Mouse (Mus musculus) midbrain, embryonic 16.5 days (tissue): Measurements from ENCODE around the gene Cd44. TPM values are rescaled to one million over a fixed set of nuclear protein-coding genes. Genes with fewer than 3 reads are reported as not detected.

Experiments
- ATAC-seq: fragments of 200-750 bp; cut with Nextera tagmentation; 2 replicates; pipeline ENCODE4 v1.8.0; 2017; ENCODE audit warnings: moderate TSS enrichment
- H3K27ac ChIP-seq: fragments of 300-500 bp; sonication (generic); 2 replicates; pipeline ENCODE4 v1.5.1; 2014; ENCODE audit warnings: mild to moderate bottlenecking, low read length, mixed read lengths
- H3K27me3 ChIP-seq: fragments of 300-500 bp; sonication (generic); 2 replicates; pipeline ENCODE4 v1.6.1; 2014; ENCODE audit warnings: low read depth, low read length, mixed read lengths; ENCODE audit not compliant: control insufficient read depth, insufficient read depth
- H3K36me3 ChIP-seq: fragments of 300-500 bp; sonication (generic); 2 replicates; pipeline ENCODE4 v1.6.1; 2014; ENCODE audit warnings: mild to moderate bottlenecking, low read length, moderate library complexity, mixed read lengths; ENCODE audit not compliant: control insufficient read depth, insufficient read depth
- H3K4me1 ChIP-seq: fragments of 300-500 bp; sonication (generic); 2 replicates; pipeline ENCODE4 v1.6.1; 2014; ENCODE audit warnings: mild to moderate bottlenecking, low read length, mixed read lengths; ENCODE audit not compliant: control insufficient read depth, insufficient read depth
- H3K4me2 ChIP-seq: fragments of 300-500 bp; sonication (generic); 2 replicates; pipeline ENCODE4 v1.6.1; 2014; ENCODE audit warnings: mild to moderate bottlenecking, low read length, mixed read lengths
- H3K4me3 ChIP-seq: fragments of 300-500 bp; sonication (generic); 2 replicates; pipeline ENCODE4 v1.5.1; 2014; ENCODE audit warnings: low read depth, mild to moderate bottlenecking, low read length, moderate library complexity, mixed read lengths
- H3K9ac ChIP-seq: fragments of 300-500 bp; sonication (generic); 2 replicates; pipeline ENCODE4 v1.6.1; 2014; ENCODE audit warnings: low read depth, low read length, mixed read lengths
- H3K9me3 ChIP-seq: fragments of 300-500 bp; sonication (generic); replicated peaks from 2 replicates; pipeline ENCODE4 v1.6.1; 2014; ENCODE audit warnings: mild to moderate bottlenecking, low read length, mixed read lengths; ENCODE audit not compliant: control insufficient read depth, poor library complexity, severe bottlenecking
- WGBS: fragments of 180-500 bp; shearing (Covaris S2); extraction: QIAGEN DNeasy Blood & Tissue Kit; methylation state at CpG from one replicate; pipeline ENCODE4 v1.1.7; 2014; 5-methylcytosine and 5-hydroxymethylcytosine counted together
- polyA plus RNA-seq: library from polyadenylated mRNA; unstranded; fragments of >200 nt; fragmentation: Nextera tagmentation; extraction: Ambion mirVana; gene quantifications from 2 replicates; pipeline ENCODE4 v1.2.1, GENCODE M21; 2015

The Cd44 gene
- polyA plus RNA-seq, 1 experiment from 2014 or later = 2.5 TPM

DNA sequence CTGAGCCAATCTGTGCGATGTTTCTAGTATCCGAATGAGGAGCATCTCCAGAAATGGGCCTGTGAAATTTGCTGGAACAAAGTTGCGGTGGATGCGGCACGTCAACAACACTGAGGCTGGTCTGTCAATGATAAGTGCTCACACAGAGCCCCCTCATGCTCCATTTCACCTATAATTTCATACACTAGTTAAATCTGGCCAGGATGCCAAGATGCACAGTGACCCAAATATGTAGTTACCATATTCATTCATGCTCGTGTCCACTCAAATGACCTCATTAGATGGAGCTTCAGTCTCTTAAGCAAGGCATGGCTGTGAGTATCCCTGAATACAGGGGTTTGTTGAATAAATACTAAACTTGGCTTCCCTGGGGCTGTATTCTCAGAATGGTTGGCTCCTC is 43.2 kb downstream of the Cd44 start:
- Histone ChIP-seq H3K27ac (no peak overlapping the region), H3K4me2 (no peak overlapping the region), H3K27me3 (no peaks in the 10 kb centered on the region), H3K9me3 (no peaks in the 10 kb centered on the region), H3K36me3 (no peaks in the 10 kb centered on the region), H3K4me3 (no peak overlapping the region), H3K9ac (no peak overlapping the region), H3K4me1 (no peaks in the 10 kb centered on the region)
- 92% methylated on average over 6 of the region's 6 CpGs for WGBS
- ATAC-seq = no peak

DNA sequence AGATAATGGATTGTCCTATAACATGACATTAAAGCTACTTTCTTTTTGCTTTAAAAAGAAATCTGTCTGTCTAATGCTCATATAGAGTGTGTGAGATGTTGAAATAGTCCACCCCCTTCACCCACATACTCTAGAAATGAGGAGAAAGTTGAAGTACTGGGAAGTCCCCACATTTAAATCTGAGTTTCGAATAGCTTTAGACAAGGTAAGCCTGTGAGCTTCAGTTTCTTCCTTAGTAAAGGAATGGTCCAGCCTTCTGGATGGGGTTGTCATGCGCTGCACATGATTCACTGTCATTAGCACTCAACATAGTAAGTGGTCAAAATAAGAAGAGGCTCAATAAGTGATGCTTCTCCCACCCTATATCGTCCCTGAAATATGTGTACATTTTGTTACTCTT is 48.2 kb downstream of the Cd44 start:
- Histone ChIP-seq H3K27ac (no peak overlapping the region), H3K4me2 (no peak overlapping the region), H3K27me3 (no peaks in the 10 kb centered on the region), H3K9ac (no peak overlapping the region), H3K4me1 (no peaks in the 10 kb centered on the region), H3K36me3 (no peaks in the 10 kb centered on the region), H3K9me3 (no peaks in the 10 kb centered on the region), H3K4me3 (no peak overlapping the region)
- 95% methylated on average over 3 of the region's 3 CpGs for WGBS
- ATAC-seq = no peak

DNA sequence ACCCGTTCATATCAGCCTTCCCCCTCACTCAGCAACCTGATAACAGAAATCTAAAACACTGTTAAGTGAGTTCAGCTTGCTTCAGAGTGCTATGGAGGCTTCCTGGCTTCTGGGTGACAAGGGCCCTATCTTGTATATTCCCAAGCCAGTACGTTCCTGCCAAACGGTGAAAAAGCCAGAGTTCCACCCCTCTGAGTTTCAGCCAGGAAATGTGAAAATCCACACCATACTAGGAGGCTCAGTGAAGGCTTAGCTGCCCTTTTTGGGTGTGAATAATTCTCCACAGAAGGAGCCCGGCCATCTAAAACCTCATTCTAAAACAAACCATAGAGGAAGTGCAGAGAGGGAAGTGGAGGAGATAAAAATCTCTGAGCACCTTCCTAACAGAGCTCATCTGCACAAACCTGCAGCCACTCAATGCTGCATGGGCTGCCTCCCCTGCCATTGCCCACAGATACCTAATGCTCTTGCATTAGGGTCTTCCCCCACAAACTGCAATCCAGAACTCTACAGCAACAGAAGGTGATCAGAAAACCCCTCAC is 49.5 kb downstream of the Cd44 start:
- ATAC-seq = no peak
- WGBS = 80% methylated on average over 4 of the region's 4 CpGs
- no peak overlapping the region for H3K4me2 ChIP-seq
- H3K9me3 ChIP-seq = no peaks in the 10 kb centered on the region
- H3K4me3 ChIP-seq = no peak overlapping the region
- no peak overlapping the region for H3K27ac ChIP-seq
- no peaks in the 10 kb centered on the region for H3K36me3 ChIP-seq
- no peaks in the 10 kb centered on the region for H3K4me1 ChIP-seq
- no peaks in the 10 kb centered on the region for H3K27me3 ChIP-seq
- no peak overlapping the region for H3K9ac ChIP-seq

DNA sequence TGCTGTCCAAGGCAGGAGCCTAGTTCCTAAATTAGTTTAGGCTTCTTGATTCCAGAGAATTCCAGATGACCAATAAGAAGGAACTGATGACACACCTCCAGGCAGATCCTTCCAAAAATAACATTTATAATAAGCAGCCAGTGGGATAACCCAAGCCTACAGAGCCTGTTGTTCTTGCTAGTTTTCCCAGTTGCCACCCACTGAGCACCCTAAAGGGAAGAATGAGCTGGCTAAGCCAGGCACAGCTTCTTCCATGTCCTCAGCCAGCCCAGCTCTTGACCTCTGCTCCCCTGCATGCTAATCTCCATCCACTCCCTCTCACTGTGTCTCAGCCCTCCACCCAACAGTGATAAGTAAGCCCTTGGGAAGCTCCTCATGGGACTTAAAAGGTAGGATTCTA is 51.4 kb downstream of the Cd44 start:
- ATAC-seq = no peak
- Histone ChIP-seq H3K4me3 (no peak overlapping the region), H3K36me3 (no peaks in the 10 kb centered on the region), H3K4me1 (no peaks in the 10 kb centered on the region), H3K9ac (no peak overlapping the region), H3K9me3 (no peaks in the 10 kb centered on the region), H3K27me3 (no peaks in the 10 kb centered on the region), H3K27ac (no peak overlapping the region), H3K4me2 (no peak overlapping the region)

DNA sequence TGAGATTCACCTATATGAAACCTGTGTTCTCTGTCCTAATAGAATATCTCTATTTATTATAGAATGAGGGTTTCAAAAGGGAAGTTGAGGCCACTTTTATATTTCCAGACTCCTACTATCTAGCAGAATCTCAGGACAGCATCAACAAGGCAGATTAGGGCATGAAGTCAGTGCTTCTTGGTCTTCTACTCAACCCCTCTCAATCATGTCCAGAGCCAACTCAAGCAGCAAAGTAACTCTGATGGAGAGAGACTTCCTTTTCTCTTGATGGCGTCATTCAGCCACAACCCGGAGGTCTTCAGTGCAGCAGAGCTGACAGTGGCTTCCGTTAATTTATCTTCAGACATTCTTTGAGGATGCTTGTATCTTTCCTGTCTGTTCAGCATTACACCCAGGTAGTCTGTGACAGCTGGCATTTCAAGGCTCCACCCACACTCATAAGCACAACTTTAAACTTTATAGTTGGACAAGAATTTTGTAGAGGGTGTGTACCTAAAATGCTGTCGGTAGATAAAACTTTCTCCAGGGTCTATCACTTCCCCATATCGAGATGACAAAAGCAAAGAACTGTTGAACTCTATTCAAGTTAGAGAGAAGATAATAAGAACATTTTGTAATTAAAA is 52.5 kb downstream of the Cd44 start:
- H3K9me3 ChIP-seq = no peaks in the 10 kb centered on the region
- no peak overlapping the region for H3K9ac ChIP-seq
- no peaks in the 10 kb centered on the region for H3K4me1 ChIP-seq
- ATAC-seq = no peak
- H3K4me2 ChIP-seq = no peak overlapping the region
- no peak overlapping the region for H3K27ac ChIP-seq
- no peaks in the 10 kb centered on the region for H3K27me3 ChIP-seq
- H3K4me3 ChIP-seq = no peak overlapping the region
- H3K36me3 ChIP-seq = no peaks in the 10 kb centered on the region
- WGBS = 95% methylated on average over 5 of the region's 5 CpGs

DNA sequence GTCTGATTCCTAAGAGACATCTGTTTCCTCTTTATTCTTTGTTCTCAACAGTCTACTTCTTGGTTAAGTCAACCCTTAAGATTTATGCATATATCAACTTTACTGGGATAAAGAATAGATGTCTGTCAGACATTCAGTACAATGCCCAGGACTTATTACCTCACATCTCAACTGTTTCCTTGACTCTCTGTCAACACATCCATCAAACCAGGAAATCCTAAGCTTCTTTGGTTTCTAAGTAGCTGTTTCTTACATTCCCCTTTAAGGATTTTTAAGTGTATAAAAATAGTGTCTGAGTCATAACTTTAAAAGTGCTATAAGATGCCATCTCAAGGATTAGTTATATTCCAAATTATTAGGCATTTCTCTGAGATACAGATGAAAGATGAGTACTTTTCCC is 60.2 kb downstream of the Cd44 start:
- no peak for ATAC-seq
- Histone ChIP-seq H3K4me1 (no peaks in the 10 kb centered on the region), H3K4me2 (no peak overlapping the region), H3K9ac (no peak overlapping the region), H3K27me3 (no peaks in the 10 kb centered on the region), H3K27ac (no peak overlapping the region), H3K4me3 (no peak overlapping the region), H3K9me3 (no peaks in the 10 kb centered on the region), H3K36me3 (no peaks in the 10 kb centered on the region)

DNA sequence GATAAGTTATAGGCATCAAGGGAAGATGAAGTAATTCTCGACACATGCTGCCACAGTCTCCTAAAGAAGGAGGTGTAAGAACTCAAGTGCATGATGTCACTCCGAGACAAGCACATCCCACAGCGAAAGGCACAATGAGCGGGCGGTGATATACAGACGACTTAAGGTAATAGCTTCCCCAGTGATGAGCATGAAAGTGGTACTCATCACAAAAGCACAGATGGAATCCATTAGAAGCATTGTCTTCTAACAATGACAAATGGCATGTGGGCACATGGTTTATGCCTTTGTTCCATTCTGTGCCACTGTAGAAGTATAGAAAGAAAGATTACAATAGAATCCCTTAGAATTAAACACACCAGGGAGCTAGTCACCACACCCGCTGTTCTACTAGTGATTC is 63.3 kb downstream of the Cd44 start:
- ATAC-seq = no peak
- 73% methylated on average over 7 of the region's 7 CpGs for WGBS
- no peak overlapping the region for H3K27ac ChIP-seq
- no peaks in the 10 kb centered on the region for H3K36me3 ChIP-seq
- no peaks in the 10 kb centered on the region for H3K27me3 ChIP-seq
- H3K4me3 ChIP-seq = no peak overlapping the region
- H3K9me3 ChIP-seq = no peaks in the 10 kb centered on the region
- H3K9ac ChIP-seq = no peak overlapping the region
- no peaks in the 10 kb centered on the region for H3K4me1 ChIP-seq
- H3K4me2 ChIP-seq = no peak overlapping the region

DNA sequence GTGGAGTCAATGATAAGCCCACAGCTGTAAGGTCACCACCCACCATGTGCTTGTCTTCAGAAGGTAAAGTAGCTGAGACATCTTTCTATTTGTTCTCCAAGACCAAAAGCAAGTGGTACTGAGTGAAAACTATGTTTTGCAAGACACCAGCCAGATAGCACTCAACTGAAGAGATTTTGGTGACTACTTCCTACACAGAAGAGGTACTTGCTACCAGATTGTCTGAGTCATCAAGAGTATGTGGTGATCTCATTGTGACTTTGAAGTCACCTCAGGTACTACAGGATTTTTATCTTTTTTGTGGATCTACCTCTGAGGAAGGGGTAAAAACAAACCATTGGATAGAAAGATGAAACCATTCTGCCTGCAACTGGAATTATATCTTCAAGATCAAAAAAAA is 69.9 kb downstream of the Cd44 start:
- no peaks in the 10 kb centered on the region for H3K27me3 ChIP-seq
- no peaks in the 10 kb centered on the region for H3K9me3 ChIP-seq
- H3K9ac ChIP-seq = no peak overlapping the region
- no peak for ATAC-seq
- no peak overlapping the region for H3K4me3 ChIP-seq
- H3K27ac ChIP-seq = no peak overlapping the region
- no peaks in the 10 kb centered on the region for H3K4me1 ChIP-seq
- no peak overlapping the region for H3K4me2 ChIP-seq
- no peaks in the 10 kb centered on the region for H3K36me3 ChIP-seq

DNA sequence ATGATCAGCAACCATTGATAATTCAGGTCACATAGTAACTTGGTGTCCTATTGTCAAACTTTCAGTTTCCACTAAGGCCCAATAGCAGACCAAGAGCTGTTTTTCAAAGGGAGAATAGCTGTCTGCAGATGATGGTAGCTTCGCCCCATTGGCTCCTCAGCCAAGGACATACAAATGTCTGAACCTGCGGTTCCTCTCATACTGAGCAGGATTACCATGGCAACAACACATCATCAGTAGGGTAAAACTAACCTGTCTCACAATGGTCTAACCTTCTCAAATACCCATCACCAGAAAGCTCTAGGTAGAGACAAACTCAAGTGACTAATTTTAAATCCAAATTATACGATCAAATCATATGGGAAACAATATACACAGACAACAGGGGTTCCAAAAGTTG is 72.3 kb downstream of the Cd44 start:
- Histone ChIP-seq H3K9me3 (no peaks in the 10 kb centered on the region), H3K36me3 (no peaks in the 10 kb centered on the region), H3K27ac (no peak overlapping the region), H3K4me3 (no peak overlapping the region), H3K27me3 (no peaks in the 10 kb centered on the region), H3K9ac (no peak overlapping the region), H3K4me1 (no peaks in the 10 kb centered on the region), H3K4me2 (no peak overlapping the region)
- ATAC-seq = no peak; the same call in 1 of the 2 replicates
- 84% methylated on average over 3 of the region's 3 CpGs for WGBS
